Mouse (Mus musculus): ENCODE data around the gene Ctnnbip1. TPM values are rescaled to one million over a fixed set of nuclear protein-coding genes. Genes with fewer than 3 reads are reported as not detected.
A peak's percentile ranks its signal among the peaks of the same experiment; 100 is the strongest.

Gene Ctnnbip1
- total and polyA plus RNA-seq, 2 experiments from 2014 or later: 109 to 116 TPM

DNA sequence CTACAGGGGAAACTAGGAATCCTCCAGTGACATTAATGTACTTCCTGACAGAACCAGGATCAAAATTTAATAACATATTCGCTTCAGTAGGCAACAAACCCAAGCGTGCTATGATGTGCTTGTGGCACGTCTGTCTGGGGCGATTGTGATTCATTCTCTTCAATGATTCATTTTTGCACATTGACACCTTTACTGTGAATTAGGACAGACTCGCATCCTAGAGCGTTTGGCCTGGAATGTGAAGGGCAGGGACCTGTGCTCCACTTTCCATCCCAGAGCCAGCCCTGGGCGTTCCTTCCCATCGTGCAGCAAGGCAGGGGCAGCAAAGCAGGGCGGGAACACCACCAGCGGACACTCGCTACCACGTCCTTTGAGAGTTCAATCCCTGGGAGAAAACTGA is 24.4 kb downstream of the Ctnnbip1 start:
- no peak overlapping the region for H3K4me2 ChIP-seq (ENCODE audit: low read depth, low read length, poor library complexity, severe bottlenecking)
- H3K27ac ChIP-seq (ENCODE audit: low read depth, low read length): no peak overlapping the region
- no peaks in the 10 kb centered on the region for H3K4me1 ChIP-seq (ENCODE audit: insufficient read depth, low read length)
- ATAC-seq (ENCODE audit: low FRiP score): no peak
- H3K36me3 ChIP-seq (ENCODE audit: insufficient read depth, low read length): peaks cover 17% of the 10 kb centered on the region
- TF ChIP-seq CTCF (IDR thresholded peaks at IDR 0.05): no peak
- no peak overlapping the region for H3K4me3 ChIP-seq (ENCODE audit: low read depth, low read length)
- no peak overlapping the region for H3K9ac ChIP-seq (replicated peaks; ENCODE audit: low read length, poor library complexity, severe bottlenecking)
- no peak for DNase-seq (ENCODE audit: low spot score)
- WGBS: 76% methylated on average over 12 of the region's 12 CpGs
- H3K9me3 ChIP-seq (ENCODE audit: low read length): no peaks in the 10 kb centered on the region
- no peaks in the 10 kb centered on the region for H3K27me3 ChIP-seq (ENCODE audit: insufficient read depth, low read length)

DNA sequence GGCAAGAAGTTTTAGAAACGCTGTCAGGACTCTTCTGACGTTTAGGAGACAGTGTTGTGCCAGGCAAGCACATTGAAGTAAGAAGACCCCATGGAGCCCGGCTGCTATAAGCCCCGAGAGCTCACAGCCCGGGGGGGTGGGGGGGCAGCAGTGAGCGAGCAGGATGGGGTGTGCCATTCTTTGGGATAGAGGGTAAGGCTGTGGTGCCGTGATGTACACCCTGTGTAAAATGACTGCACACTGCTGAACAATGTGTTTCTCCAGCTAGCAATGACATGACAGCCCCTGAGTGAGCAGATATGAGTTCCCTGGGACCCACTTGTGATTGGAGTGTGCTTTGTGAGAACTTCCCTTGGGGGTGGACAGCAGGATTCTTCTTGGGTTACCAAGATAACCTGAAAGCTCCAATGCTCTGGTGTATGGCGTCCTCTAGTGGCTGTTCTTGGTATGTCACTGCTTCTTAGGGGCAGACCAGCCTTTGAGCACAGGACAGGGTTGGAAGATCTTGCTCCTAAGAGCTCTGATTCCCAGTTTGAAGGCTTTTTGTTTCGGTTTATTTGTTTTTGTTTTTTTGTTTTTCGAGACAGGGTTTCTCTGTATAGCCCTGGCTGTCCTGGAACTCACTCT is 25.0 kb downstream of the Ctnnbip1 start:
- no peak overlapping the region for H3K27ac ChIP-seq (ENCODE audit: low read depth, low read length)
- WGBS: 41% methylated on average over 10 of the region's 10 CpGs
- H3K4me3 ChIP-seq (ENCODE audit: low read depth, low read length): no peak overlapping the region
- DNase-seq (ENCODE audit: low spot score) (peak; percentile 91), ATAC-seq (ENCODE audit: low FRiP score) (no peak)
- H3K36me3 ChIP-seq (ENCODE audit: insufficient read depth, low read length): peaks cover 17% of the 10 kb centered on the region
- H3K9me3 ChIP-seq (ENCODE audit: low read length): no peaks in the 10 kb centered on the region
- no peak overlapping the region for H3K9ac ChIP-seq (replicated peaks; ENCODE audit: low read length, poor library complexity, severe bottlenecking)
- H3K27me3 ChIP-seq (ENCODE audit: insufficient read depth, low read length): no peaks in the 10 kb centered on the region
- H3K4me2 ChIP-seq (ENCODE audit: low read depth, low read length, poor library complexity, severe bottlenecking): no peak overlapping the region
- H3K4me1 ChIP-seq (ENCODE audit: insufficient read depth, low read length): no peaks in the 10 kb centered on the region
- TF ChIP-seq CTCF (IDR thresholded peaks at IDR 0.05): peak; percentile 97

DNA sequence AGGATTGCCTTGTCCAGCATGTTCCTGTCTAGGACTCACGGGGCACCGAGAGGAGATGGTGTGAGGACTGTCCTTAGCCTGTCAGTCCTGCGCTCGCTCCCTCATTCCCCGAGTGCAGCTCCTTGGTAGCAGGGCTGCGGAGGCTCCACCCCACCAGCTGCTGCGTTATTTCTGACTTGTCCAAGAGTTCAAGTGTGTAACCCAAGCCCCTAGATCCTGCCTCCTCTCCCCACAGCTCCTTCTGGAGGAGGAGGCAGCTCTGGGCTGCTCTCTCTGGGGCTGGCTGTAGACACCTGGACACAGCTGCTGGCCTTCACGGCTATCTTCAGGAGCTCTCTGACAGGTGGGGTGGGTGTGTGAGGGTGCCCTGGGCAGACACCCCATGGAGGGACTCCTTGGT is 26.9 kb downstream of the Ctnnbip1 start:
- H3K9ac ChIP-seq (replicated peaks; ENCODE audit: low read length, poor library complexity, severe bottlenecking): no peak overlapping the region
- no peak for TF ChIP-seq CTCF (IDR thresholded peaks at IDR 0.05)
- no peaks in the 10 kb centered on the region for H3K9me3 ChIP-seq (ENCODE audit: low read length)
- WGBS: 90% methylated on average over 8 of the region's 8 CpGs
- ATAC-seq (ENCODE audit: low FRiP score): no peak
- H3K27me3 ChIP-seq (ENCODE audit: insufficient read depth, low read length): no peaks in the 10 kb centered on the region
- H3K4me1 ChIP-seq (ENCODE audit: insufficient read depth, low read length): no peaks in the 10 kb centered on the region
- peaks cover 21% of the 10 kb centered on the region for H3K36me3 ChIP-seq (ENCODE audit: insufficient read depth, low read length)
- no peak overlapping the region for H3K27ac ChIP-seq (ENCODE audit: low read depth, low read length)
- no peak overlapping the region for H3K4me3 ChIP-seq (ENCODE audit: low read depth, low read length)
- H3K4me2 ChIP-seq (ENCODE audit: low read depth, low read length, poor library complexity, severe bottlenecking): no peak overlapping the region
- no peak for DNase-seq (ENCODE audit: low spot score)

DNA sequence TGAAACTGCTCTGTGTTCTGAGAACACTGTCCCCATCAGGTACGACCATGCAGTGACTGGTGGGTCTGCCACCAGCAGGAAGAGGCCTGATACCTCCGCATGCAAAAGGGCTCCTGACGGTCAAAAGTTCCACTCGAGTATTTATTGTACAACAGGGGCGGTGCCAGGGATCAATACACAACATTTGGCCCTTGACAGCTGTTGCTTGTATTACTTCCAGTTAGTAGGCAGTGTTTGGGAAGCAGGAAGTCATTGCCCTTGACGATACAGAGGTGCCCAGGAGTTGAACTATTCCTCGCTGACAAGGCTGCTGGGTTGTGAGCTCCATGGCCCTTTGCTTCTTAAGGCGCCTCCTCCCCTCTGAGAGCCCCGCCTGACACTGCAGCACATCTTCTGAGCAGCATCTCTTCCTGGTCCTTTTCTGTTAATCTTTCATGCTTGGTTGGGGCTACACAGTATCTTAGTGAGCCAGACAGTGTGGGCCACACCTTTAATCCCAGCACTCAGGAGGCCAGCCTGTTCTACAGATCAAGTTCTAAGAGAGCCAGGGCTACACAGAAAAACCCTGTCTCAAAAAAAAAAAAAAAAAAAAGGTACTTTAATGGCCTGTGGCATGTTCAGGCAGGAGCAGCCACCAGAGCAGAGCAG is 28.9 kb downstream of the Ctnnbip1 start:
- TF ChIP-seq CTCF (IDR thresholded peaks at IDR 0.05): no peak
- 86% methylated on average over 9 of the region's 9 CpGs for WGBS

DNA sequence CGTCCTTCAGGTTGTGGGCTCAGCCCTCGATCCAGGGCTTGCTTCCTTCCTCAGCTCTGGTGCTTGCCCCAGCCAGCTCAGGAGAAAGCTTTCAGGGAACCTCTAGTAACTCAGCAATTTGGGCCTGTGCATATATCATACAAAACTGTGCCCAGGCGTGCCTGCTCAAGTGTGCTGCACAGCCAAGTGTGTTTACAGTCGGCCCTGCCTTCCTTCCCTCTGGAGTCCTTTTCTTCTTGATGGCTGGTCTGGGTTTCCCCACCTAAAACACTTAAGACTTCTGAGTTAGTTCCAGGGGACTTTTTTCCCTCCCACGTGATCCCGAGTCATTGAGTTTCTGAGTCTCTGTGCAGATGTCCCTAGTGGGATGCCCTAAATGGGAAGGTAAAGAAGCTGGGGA is 29.5 kb downstream of the Ctnnbip1 start:
- Histone ChIP-seq H3K27ac (ENCODE audit: low read depth, low read length) (no peak overlapping the region), H3K4me3 (ENCODE audit: low read depth, low read length) (no peak overlapping the region), H3K4me2 (ENCODE audit: low read depth, low read length, poor library complexity, severe bottlenecking) (no peak overlapping the region), H3K27me3 (ENCODE audit: insufficient read depth, low read length) (no peaks in the 10 kb centered on the region), H3K9ac (replicated peaks; ENCODE audit: low read length, poor library complexity, severe bottlenecking) (no peak overlapping the region), H3K9me3 (ENCODE audit: low read length) (no peaks in the 10 kb centered on the region), H3K4me1 (ENCODE audit: insufficient read depth, low read length) (no peaks in the 10 kb centered on the region), H3K36me3 (ENCODE audit: insufficient read depth, low read length) (peaks cover 33% of the 10 kb centered on the region)
- 84% methylated on average over 6 of the region's 6 CpGs for WGBS
- ATAC-seq (ENCODE audit: low FRiP score) (no peak), DNase-seq (ENCODE audit: low spot score) (no peak)
- TF ChIP-seq CTCF (IDR thresholded peaks at IDR 0.05): no peak

More for the DNA sequence above, 28.9 kb downstream of the Ctnnbip1 start:
- H3K4me1 ChIP-seq (ENCODE audit: insufficient read depth, low read length): no peaks in the 10 kb centered on the region
- no peak for ATAC-seq (ENCODE audit: low FRiP score)
- peaks cover 27% of the 10 kb centered on the region for H3K36me3 ChIP-seq (ENCODE audit: insufficient read depth, low read length)
- no peaks in the 10 kb centered on the region for H3K27me3 ChIP-seq (ENCODE audit: insufficient read depth, low read length)
- no peaks in the 10 kb centered on the region for H3K9me3 ChIP-seq (ENCODE audit: low read length)
- DNase-seq (ENCODE audit: low spot score): no peak
- H3K4me3 ChIP-seq (ENCODE audit: low read depth, low read length): no peak overlapping the region
- no peak overlapping the region for H3K9ac ChIP-seq (replicated peaks; ENCODE audit: low read length, poor library complexity, severe bottlenecking)
- no peak overlapping the region for H3K4me2 ChIP-seq (ENCODE audit: low read depth, low read length, poor library complexity, severe bottlenecking)
- no peak overlapping the region for H3K27ac ChIP-seq (ENCODE audit: low read depth, low read length)

DNA sequence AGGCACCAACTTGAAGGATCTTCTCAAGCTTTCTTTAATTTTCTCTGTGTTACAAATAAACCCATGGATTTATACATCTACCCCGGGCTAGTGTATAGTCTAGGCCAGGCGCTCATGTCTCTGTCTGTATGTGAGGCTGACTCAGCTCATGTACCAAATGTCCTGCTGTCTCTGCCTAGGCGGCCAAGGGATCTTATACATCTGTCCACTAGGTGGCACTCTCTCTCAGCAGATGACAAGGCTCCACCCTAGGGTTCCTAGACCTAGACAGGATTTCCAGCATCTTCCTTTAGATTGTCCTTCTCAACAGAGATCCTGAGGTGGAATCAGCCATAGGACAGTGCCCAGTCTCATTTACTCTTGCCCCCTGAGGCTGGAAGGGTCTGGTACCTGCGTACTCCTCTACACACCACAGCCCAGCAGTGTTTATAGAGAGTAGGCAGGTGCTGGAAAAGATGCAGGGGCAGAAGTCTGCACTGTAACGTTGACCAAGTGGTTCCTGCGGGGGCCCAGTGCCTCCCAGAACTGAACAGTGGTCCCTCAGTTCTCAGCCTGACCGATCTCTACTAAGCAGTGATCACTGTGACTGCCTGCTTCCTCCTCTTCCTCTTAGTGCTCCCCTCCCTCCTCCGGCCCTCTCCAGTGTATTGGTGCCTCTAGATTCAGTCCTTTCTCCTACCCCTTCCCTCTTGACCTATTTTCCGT is 31.3 kb downstream of the Ctnnbip1 start:
- peak; percentile 71; the same call in 1 of the 2 replicates for ATAC-seq (ENCODE audit: low FRiP score)
- Histone ChIP-seq H3K27me3 (ENCODE audit: insufficient read depth, low read length) (no peaks in the 10 kb centered on the region), H3K36me3 (ENCODE audit: insufficient read depth, low read length) (peaks cover 33% of the 10 kb centered on the region), H3K9ac (replicated peaks; ENCODE audit: low read length, poor library complexity, severe bottlenecking) (no peak overlapping the region), H3K4me2 (ENCODE audit: low read depth, low read length, poor library complexity, severe bottlenecking) (no peak overlapping the region), H3K27ac (ENCODE audit: low read depth, low read length) (no peak overlapping the region), H3K4me3 (ENCODE audit: low read depth, low read length) (no peak overlapping the region), H3K9me3 (ENCODE audit: low read length) (no peaks in the 10 kb centered on the region), H3K4me1 (ENCODE audit: insufficient read depth, low read length) (no peaks in the 10 kb centered on the region)
- peak; percentile 92 for DNase-seq (ENCODE audit: low spot score)
- 62% methylated on average over 9 of the region's 9 CpGs for WGBS
- peak; percentile 97 for TF ChIP-seq CTCF (IDR thresholded peaks at IDR 0.05)

Measured in midbrain, postnatal 0 days (tissue).